ENCODE assay signal across 21 mouse cellular contexts in genomic region chr8:85925574-85925973, GRCm38 (mm10).
A peak's percentile ranks its signal among the peaks of the same experiment; 100 is the strongest.
DNase-seq lines count a peak whose midpoint lies in the region; ATAC-seq and TF ChIP-seq lines count a peak whose summit lies in the region.
"Had no signal": no experiment of that assay in that cellular context is flagged by ENCODE, and none has a peak within 500 bp of the region (broad histone marks: within the 10 kb centered on the region; RNA-seq: fewer than 3 reads in every experiment).

No protein-coding gene starts in this region.

- H3K4me2 ChIP-seq in heart, postnatal 0 days (ENCODE audit: low read depth, low read length): no peak overlapping the region
- no peak overlapping the region for H3K4me2 ChIP-seq in heart, embryonic 11.5 days
- no peak overlapping the region for H3K4me2 ChIP-seq in kidney, embryonic 16.5 days (replicated peaks; ENCODE audit: low read depth, low read length)
- H3K4me2 ChIP-seq in hindbrain, postnatal 0 days (ENCODE audit: low read depth, low read length): no peak overlapping the region
- H3K4me2 ChIP-seq: liver, embryonic 15.5 days; lung, embryonic 15.5 days had no signal

- peaks cover 14% of the 10 kb centered on the region for H3K4me1 ChIP-seq in heart, postnatal 0 days (ENCODE audit: control insufficient read depth, insufficient read depth)
- 0 out of 2 replicates have a peak, but pooled peaks cover 3% of the 10 kb centered on the region for H3K4me1 ChIP-seq in heart, embryonic 11.5 days (ENCODE audit: control insufficient read depth, insufficient read depth, low read length)
- H3K4me1 ChIP-seq in kidney, embryonic 16.5 days (ENCODE audit: insufficient read depth, low read length): peaks cover 9% of the 10 kb centered on the region; the same call in 1 of the 2 replicates
- H3K4me1 ChIP-seq in embryonic fibroblast, embryonic 13.5 days (ENCODE audit: control insufficient read depth, insufficient read depth, low read length): no peaks in the 10 kb centered on the region
- H3K4me1 ChIP-seq in hindbrain, postnatal 0 days (ENCODE audit: insufficient read depth, low read length): no peaks in the 10 kb centered on the region
- H3K4me1 ChIP-seq: embryonic facial prominence, embryonic 10.5 days; forebrain, embryonic 10.5 days; limb, embryonic 10.5 days; liver, embryonic 15.5 days; lung, embryonic 15.5 days had no signal

- H3K27ac ChIP-seq in heart, postnatal 0 days (ENCODE audit: low read depth): 0 out of 2 replicates have a peak overlapping the region, but pooled peaks have one; percentile 11
- H3K27ac ChIP-seq in heart, embryonic 11.5 days (ENCODE audit: low read depth, low read length): no peak overlapping the region
- H3K27ac ChIP-seq in kidney, embryonic 16.5 days (ENCODE audit: low read length): peak overlapping the region; percentile 53
- peak overlapping the region; percentile 26; the same call in 1 of the 2 replicates for H3K27ac ChIP-seq in embryonic fibroblast, embryonic 13.5 days (ENCODE audit: insufficient read depth, low read length)
- H3K27ac ChIP-seq in hindbrain, postnatal 0 days: peak overlapping the region; percentile 61
- H3K27ac ChIP-seq: embryonic facial prominence, embryonic 10.5 days; forebrain, embryonic 10.5 days; limb, embryonic 10.5 days; liver, embryonic 15.5 days; lung, embryonic 15.5 days had no signal

- no peaks in the 10 kb centered on the region for H3K9me3 ChIP-seq in heart, postnatal 0 days (replicated peaks; ENCODE audit: control insufficient read depth, low read length)
- H3K9me3 ChIP-seq in heart, embryonic 11.5 days (replicated peaks; ENCODE audit: control insufficient read depth, low read length): no peaks in the 10 kb centered on the region
- H3K9me3 ChIP-seq in kidney, embryonic 16.5 days (ENCODE audit: low read length): no peaks in the 10 kb centered on the region
- H3K9me3 ChIP-seq in hindbrain, postnatal 0 days (ENCODE audit: low read length): no peaks in the 10 kb centered on the region
- H3K9me3 ChIP-seq: embryonic facial prominence, embryonic 10.5 days; forebrain, embryonic 10.5 days; G1E; limb, embryonic 10.5 days; liver, embryonic 15.5 days; lung, embryonic 15.5 days had no signal

- peaks cover 5% of the 10 kb centered on the region; the same call in 1 of the 2 replicates for H3K36me3 ChIP-seq in heart, postnatal 0 days (replicated peaks; ENCODE audit: control insufficient read depth, insufficient read depth, low read length)
- no peaks in the 10 kb centered on the region for H3K36me3 ChIP-seq in heart, embryonic 11.5 days (ENCODE audit: control insufficient read depth, insufficient read depth, low read length)
- H3K36me3 ChIP-seq in kidney, embryonic 16.5 days (ENCODE audit: insufficient read depth, low read length): no peaks in the 10 kb centered on the region
- H3K36me3 ChIP-seq in hindbrain, postnatal 0 days (ENCODE audit: insufficient read depth, low read length): no peaks in the 10 kb centered on the region
- H3K36me3 ChIP-seq: forebrain, embryonic 10.5 days; liver, embryonic 15.5 days had no signal

- DNase-seq in heart, postnatal 0 days (ENCODE audit: low spot score): no peak
- DNase-seq in kidney, adult 18-20 months: no peak
- DNase-seq in hindbrain, postnatal 0 days (ENCODE audit: low spot score): peak; percentile 41
- no peak for DNase-seq in cerebellum, adult 18-20 months
- DNase-seq: B cell, adult 2 months; cerebellum, adult 11 months; cerebellum, postnatal 10 days; liver; thymus, adult 18-20 months; thymus, postnatal 36 days had no signal

- H3K27me3 ChIP-seq in heart, postnatal 0 days (ENCODE audit: control insufficient read depth, insufficient read depth, low read length): no peaks in the 10 kb centered on the region
- H3K27me3 ChIP-seq in heart, embryonic 11.5 days (ENCODE audit: control insufficient read depth, insufficient read depth, low read length): no peaks in the 10 kb centered on the region
- no peaks in the 10 kb centered on the region for H3K27me3 ChIP-seq in kidney, embryonic 16.5 days (ENCODE audit: insufficient read depth, low read length)
- H3K27me3 ChIP-seq in hindbrain, postnatal 0 days (ENCODE audit: insufficient read depth, low read length): no peaks in the 10 kb centered on the region
- H3K27me3 ChIP-seq: CH12.LX; liver, embryonic 15.5 days; lung, embryonic 15.5 days had no signal

- H3K4me3 ChIP-seq in heart, postnatal 0 days (ENCODE audit: low read depth, low read length): no peak overlapping the region
- no peak overlapping the region for H3K4me3 ChIP-seq in heart, embryonic 11.5 days (ENCODE audit: low read depth, low read length)
- no peak overlapping the region for H3K4me3 ChIP-seq in kidney, embryonic 16.5 days (ENCODE audit: low read length)
- H3K4me3 ChIP-seq in embryonic fibroblast, embryonic 13.5 days (ENCODE audit: insufficient read depth, low read length): no peak overlapping the region
- no peak overlapping the region for H3K4me3 ChIP-seq in hindbrain, postnatal 0 days (ENCODE audit: low read length)
- H3K4me3 ChIP-seq: embryonic facial prominence, embryonic 10.5 days; forebrain, embryonic 10.5 days; limb, embryonic 10.5 days; liver, embryonic 15.5 days; lung, embryonic 15.5 days had no signal

- H3K9ac ChIP-seq in heart, postnatal 0 days (replicated peaks; ENCODE audit: low read depth, low read length): no peak overlapping the region
- no peak overlapping the region for H3K9ac ChIP-seq in heart, embryonic 11.5 days (ENCODE audit: low read depth, low read length)
- no peak overlapping the region for H3K9ac ChIP-seq in kidney, embryonic 16.5 days (replicated peaks; ENCODE audit: low read length)
- H3K9ac ChIP-seq in hindbrain, postnatal 0 days (replicated peaks; ENCODE audit: low read length): no peak overlapping the region
- H3K9ac ChIP-seq: liver, embryonic 15.5 days; lung, embryonic 15.5 days had no signal

- TF ChIP-seq POLR2A in embryonic fibroblast, embryonic 13.5 days (IDR thresholded peaks at IDR 0.05; ENCODE audit: low read depth, low read length): no peak

- no peak for ATAC-seq in heart, postnatal 0 days (ENCODE audit: insufficient read depth, low read depth)
- no peak for ATAC-seq in heart, embryonic 11.5 days (replicated peaks; ENCODE audit: insufficient number of reproducible peaks, low FRiP score, low TSS enrichment)
- ATAC-seq in kidney, embryonic 16.5 days (ENCODE audit: low FRiP score, low TSS enrichment): no peak
- ATAC-seq in hindbrain, postnatal 0 days: peak; percentile 43; the same call in 1 of the 2 replicates
- ATAC-seq: inflammation-experienced regulatory T-cells, adult 6 months had no signal

- no peak for TF ChIP-seq EP300 in heart, postnatal 0 days (IDR thresholded peaks at IDR 0.05; ENCODE audit: low read depth)

- no peak for TF ChIP-seq CTCF in heart, postnatal 0 days (IDR thresholded peaks at IDR 0.05; ENCODE audit: low read depth)
- no peak for TF ChIP-seq CTCF in embryonic fibroblast, embryonic 13.5 days (IDR thresholded peaks at IDR 0.05; ENCODE audit: borderline replicate concordance, insufficient read depth, low read length)
- no peak for TF ChIP-seq CTCF in hindbrain, postnatal 0 days (IDR thresholded peaks at IDR 0.05; ENCODE audit: low read depth)

- 69% methylated on average over 1 of the region's 1 CpGs for WGBS in heart, postnatal 0 days
- 85% methylated on average over 1 of the region's 1 CpGs for WGBS in heart, embryonic 11.5 days (ENCODE audit: insufficient replicate concordance)
- 86% methylated on average over 1 of the region's 1 CpGs for WGBS in kidney, embryonic 16.5 days
- WGBS in hindbrain, postnatal 0 days: 97% methylated on average over 1 of the region's 1 CpGs
